Mouse (Mus musculus): ENCODE measurements at regions not wholly inside any gene's neighbourhood (a gene's known extent, or its start where the extent isn't known, plus 50 kb on each side); places are given as distances from the start of the nearest gene placed in this dataset.

GRCm38 (mm10) chr12:77790891-77791672, 403.0 kb upstream of the Gm6657 start:
- no peak for TF ChIP-seq CTCF (IDR thresholded peaks at IDR 0.05; ENCODE audit: extremely low read depth, insufficient read length, insufficient replicate concordance, low read depth, low read length)
- TF ChIP-seq POLR2A (IDR thresholded peaks at IDR 0.05; ENCODE audit: low read depth, low read length): no peak

Measured in small intestine, adult 2 months (tissue).